Mouse (Mus musculus): ENCODE results near the gene Tmem63a.

GRCm38 (mm10) chr1:180944553-180944952 lies 2.4 kb downstream of the Tmem63a start:
- TF ChIP-seq MYOD1 (IDR thresholded peaks at IDR 0.05; ENCODE audit: control insufficient read depth in 1 of 3, insufficient read length in 2 of 3, low read depth in 2 of 3): no peak
- TF ChIP-seq E2F4 (IDR thresholded peaks at IDR 0.05; ENCODE audit: insufficient read depth): no peak
- no peak for TF ChIP-seq MAX (IDR thresholded peaks at IDR 0.05; ENCODE audit: low read depth)
- TF ChIP-seq POLR2A (IDR thresholded peaks at IDR 0.05; ENCODE audit: insufficient read length, low read depth): peak; percentile 43
- peak; percentile 78 for TF ChIP-seq CEBPB (IDR thresholded peaks at IDR 0.05; ENCODE audit: insufficient read depth, poor library complexity, severe bottlenecking)
- no peak for TF ChIP-seq USF1 (IDR thresholded peaks at IDR 0.05; ENCODE audit: low read depth)
- no peak for TF ChIP-seq MYOG (IDR thresholded peaks at IDR 0.05; ENCODE audit: control insufficient read depth in 1 of 3, insufficient read depth in 1 of 3, insufficient read length in 2 of 3, low read depth in 2 of 3)
- no peak for TF ChIP-seq SRF (IDR thresholded peaks at IDR 0.05; ENCODE audit: control insufficient read depth, insufficient read length, low read depth)
- peak; percentile 44 for TF ChIP-seq POLR2AphosphoS2 (IDR thresholded peaks at IDR 0.05; ENCODE audit: insufficient read length, low read depth)
- TF ChIP-seq TCF3 (IDR thresholded peaks at IDR 0.05; ENCODE audit: insufficient read length, low read depth): no peak

Data from myocyte (in vitro differentiated cells).